Mouse (Mus musculus) small intestine, adult 2 months (tissue): ENCODE results near the gene Nelfcd.

Experiments
- CTCF ChIP-seq: fragments of 200-500 bp; IDR thresholded peaks from 2 replicates; pipeline ENCODE4 v1.5.1; 2012; ENCODE audit warnings: low read depth, mild to moderate bottlenecking, control low read depth, inconsistent platforms, low read length, moderate library complexity, mixed read lengths; ENCODE audit not compliant: insufficient replicate concordance, insufficient read length; ENCODE audit errors: extremely low read depth
- POLR2A ChIP-seq: fragments of 200-500 bp; IDR thresholded peaks from 2 replicates; pipeline ENCODE4 v1.6.1; 2012; ENCODE audit warnings: low read depth, mild to moderate bottlenecking, control low read depth, inconsistent platforms, low read length, moderate library complexity

- no peak for TF ChIP-seq POLR2A
- no peak for TF ChIP-seq CTCF
These were observed 19.0 kb upstream of the Nelfcd start for GRCm38 (mm10) chr2:174396643-174397042.
